Mouse (Mus musculus): ENCODE data around the gene Tmem256. TPM values are rescaled to one million over a fixed set of nuclear protein-coding genes. Genes with fewer than 3 reads are reported as not detected.
A peak's percentile ranks its signal among the peaks of the same experiment; 100 is the strongest.

Gene Tmem256
- polyA plus RNA-seq (2015; fragmentation: Nextera tagmentation; extraction: Ambion mirVana), result 325 and 365 TPM in 2 replicates

GRCm38 (mm10) chr11:69837952-69838713, at the start of gene Tmem256:
TSS of gene Tmem256 (plus strand) at chr11:69838514.
- Histone ChIP-seq H3K9me3 (no peaks in the 10 kb centered on the region), H3K4me2 (peak within 1 kb of the TSS; percentile 89), H3K27me3 (no peaks in the 10 kb centered on the region), H3K4me1 (peaks cover 43% of the 10 kb centered on the region), H3K36me3 (no peaks in the 10 kb centered on the region; the same call in 1 of the 2 replicates), H3K27ac (peak within 1 kb of the TSS; percentile 94), H3K4me3 (peak within 1 kb of the TSS; percentile 70), H3K9ac (peak within 1 kb of the TSS; percentile 68)
- WGBS, result under 1% methylated on average over 34 of the region's 34 CpGs
- peak; percentile 91 for ATAC-seq (ENCODE audit: insufficient number of reproducible peaks, low FRiP score, low TSS enrichment, low read depth)

- H3K4me1 ChIP-seq, result peaks cover 7% of the 10 kb centered on the region; the same call in 1 of the 2 replicates
- no peak overlapping the region for H3K9ac ChIP-seq
- H3K4me2 ChIP-seq, result no peak overlapping the region
- 0 out of 2 replicates have a peak, but pooled peaks cover 3% of the 10 kb centered on the region for H3K27me3 ChIP-seq
- H3K36me3 ChIP-seq, result no peaks in the 10 kb centered on the region
- no peak overlapping the region for H3K27ac ChIP-seq
- H3K9me3 ChIP-seq, result no peaks in the 10 kb centered on the region
- no peak overlapping the region for H3K4me3 ChIP-seq
- 58% methylated on average over 5 of the region's 5 CpGs for WGBS
- ATAC-seq (ENCODE audit: insufficient number of reproducible peaks, low FRiP score, low TSS enrichment, low read depth), result no peak
Measured at GRCm38 (mm10) chr11:69789431-69789830, 48.9 kb upstream of the Tmem256 start.

GRCm38 (mm10) chr11:69791420-69791819, 46.9 kb upstream of the Tmem256 start:
- H3K9ac ChIP-seq, result no peak overlapping the region
- peaks cover 8% of the 10 kb centered on the region; the same call in 1 of the 2 replicates for H3K27me3 ChIP-seq
- WGBS, result 74% methylated on average over 5 of the region's 5 CpGs
- no peaks in the 10 kb centered on the region for H3K9me3 ChIP-seq
- H3K4me1 ChIP-seq, result peaks cover 11% of the 10 kb centered on the region
- H3K36me3 ChIP-seq, result no peaks in the 10 kb centered on the region
- ATAC-seq (ENCODE audit: insufficient number of reproducible peaks, low FRiP score, low TSS enrichment, low read depth), result no peak
- no peak overlapping the region for H3K4me2 ChIP-seq
- no peak overlapping the region for H3K27ac ChIP-seq
- no peak overlapping the region for H3K4me3 ChIP-seq

GRCm38 (mm10) chr11:69793429-69793828, 44.9 kb upstream of the Tmem256 start:
- no peak overlapping the region for H3K9ac ChIP-seq
- H3K36me3 ChIP-seq, result 0 out of 2 replicates have a peak, but pooled peaks cover 8% of the 10 kb centered on the region
- 59% methylated on average over 5 of the region's 5 CpGs for WGBS
- ATAC-seq (ENCODE audit: insufficient number of reproducible peaks, low FRiP score, low TSS enrichment, low read depth), result no peak
- H3K4me2 ChIP-seq, result no peak overlapping the region
- H3K27me3 ChIP-seq, result peaks cover 18% of the 10 kb centered on the region
- H3K4me3 ChIP-seq, result no peak overlapping the region
- H3K4me1 ChIP-seq, result peaks cover 11% of the 10 kb centered on the region
- no peaks in the 10 kb centered on the region for H3K9me3 ChIP-seq
- H3K27ac ChIP-seq, result no peak overlapping the region

- 1% methylated on average over 52 of the region's 52 CpGs for WGBS
- H3K4me2 ChIP-seq, result peak within 1 kb of the TSS; percentile 91
- peak within 1 kb of the TSS; percentile 72 for H3K27ac ChIP-seq
- peaks cover 25% of the 10 kb centered on the region for H3K4me1 ChIP-seq
- H3K36me3 ChIP-seq, result 0 out of 2 replicates have a peak, but pooled peaks cover 8% of the 10 kb centered on the region
- peak within 1 kb of the TSS; percentile 42 for H3K4me3 ChIP-seq
- H3K9ac ChIP-seq, result peak within 1 kb of the TSS; percentile 33
- H3K27me3 ChIP-seq, result peaks cover 23% of the 10 kb centered on the region
- H3K9me3 ChIP-seq, result no peaks in the 10 kb centered on the region
- ATAC-seq (ENCODE audit: insufficient number of reproducible peaks, low FRiP score, low TSS enrichment, low read depth), result peak; percentile 94
Measured at GRCm38 (mm10) chr11:69795168-69795982, 42.9 kb upstream of the Tmem256 start, which contains the start of gene Chrnb1. TSS of gene Chrnb1 (minus strand) at chr11:69795943.

GRCm38 (mm10) chr11:69795983-69796435, 42.3 kb upstream of the Tmem256 start:
- peaks cover 31% of the 10 kb centered on the region for H3K4me1 ChIP-seq
- H3K4me3 ChIP-seq, result peak overlapping the region; percentile 42
- H3K36me3 ChIP-seq, result 0 out of 2 replicates have a peak, but pooled peaks cover 8% of the 10 kb centered on the region
- peak overlapping the region; percentile 33; the same call in 1 of the 2 replicates for H3K9ac ChIP-seq
- H3K27me3 ChIP-seq, result peaks cover 28% of the 10 kb centered on the region
- no peak overlapping the region for H3K27ac ChIP-seq
- ATAC-seq (ENCODE audit: insufficient number of reproducible peaks, low FRiP score, low TSS enrichment, low read depth), result no peak; the same call in 1 of the 2 replicates
- 3% methylated on average over 13 of the region's 13 CpGs for WGBS
- peak overlapping the region; percentile 91 for H3K4me2 ChIP-seq
- H3K9me3 ChIP-seq, result no peaks in the 10 kb centered on the region

- Histone ChIP-seq H3K27me3 (peaks cover 40% of the 10 kb centered on the region), H3K36me3 (0 out of 2 replicates have a peak, but pooled peaks cover 8% of the 10 kb centered on the region), H3K4me3 (no peak overlapping the region), H3K4me1 (peaks cover 51% of the 10 kb centered on the region), H3K9me3 (no peaks in the 10 kb centered on the region), H3K4me2 (no peak overlapping the region), H3K9ac (no peak overlapping the region), H3K27ac (no peak overlapping the region)
- ATAC-seq (ENCODE audit: insufficient number of reproducible peaks, low FRiP score, low TSS enrichment, low read depth), result no peak
- WGBS, result 70% methylated on average over 7 of the region's 7 CpGs
Measured at GRCm38 (mm10) chr11:69797924-69798323, 40.4 kb upstream of the Tmem256 start.

- Histone ChIP-seq H3K4me3 (peak overlapping the region; percentile 60), H3K4me2 (peak overlapping the region; percentile 97), H3K27ac (peak overlapping the region; percentile 68), H3K36me3 (0 out of 2 replicates have a peak, but pooled peaks cover 8% of the 10 kb centered on the region), H3K9ac (no peak overlapping the region), H3K4me1 (peaks cover 67% of the 10 kb centered on the region), H3K27me3 (peaks cover 48% of the 10 kb centered on the region), H3K9me3 (no peaks in the 10 kb centered on the region)
- WGBS, result 24% methylated on average over 12 of the region's 12 CpGs
- ATAC-seq (ENCODE audit: insufficient number of reproducible peaks, low FRiP score, low TSS enrichment, low read depth), result no peak
Measured at GRCm38 (mm10) chr11:69799394-69800137, 38.7 kb upstream of the Tmem256 start.

GRCm38 (mm10) chr11:69800138-69800391, 38.2 kb upstream of the Tmem256 start:
- Histone ChIP-seq H3K4me3 (peak overlapping the region; percentile 60), H3K27ac (peak overlapping the region; percentile 68; the same call in 1 of the 2 replicates), H3K36me3 (0 out of 2 replicates have a peak, but pooled peaks cover 8% of the 10 kb centered on the region), H3K9me3 (no peaks in the 10 kb centered on the region), H3K9ac (peak overlapping the region; percentile 43; the same call in 1 of the 2 replicates), H3K4me1 (peaks cover 70% of the 10 kb centered on the region), H3K27me3 (peaks cover 53% of the 10 kb centered on the region), H3K4me2 (peak overlapping the region; percentile 97)
- no peak for ATAC-seq (ENCODE audit: insufficient number of reproducible peaks, low FRiP score, low TSS enrichment, low read depth)
- 1% methylated on average over 11 of the region's 11 CpGs for WGBS

GRCm38 (mm10) chr11:69800392-69801197, 37.7 kb upstream of the Tmem256 start:
- Histone ChIP-seq H3K27ac (peak overlapping the region; percentile 68), H3K4me3 (peak overlapping the region; percentile 60)
- WGBS, result 1% methylated on average over 36 of the region's 36 CpGs

More at GRCm38 (mm10) chr11:69800392-69801197, 37.7 kb upstream of the Tmem256 start:
- peak overlapping the region; percentile 97 for H3K4me2 ChIP-seq
- no peaks in the 10 kb centered on the region for H3K9me3 ChIP-seq
- peaks cover 58% of the 10 kb centered on the region for H3K27me3 ChIP-seq
- peak overlapping the region; percentile 43 for H3K9ac ChIP-seq
- peak; percentile 32; the same call in 1 of the 2 replicates for ATAC-seq (ENCODE audit: insufficient number of reproducible peaks, low FRiP score, low TSS enrichment, low read depth)
- peaks cover 67% of the 10 kb centered on the region for H3K4me1 ChIP-seq
- H3K36me3 ChIP-seq, result 0 out of 2 replicates have a peak, but pooled peaks cover 8% of the 10 kb centered on the region

All from limb, embryonic 15.5 days (tissue).